Mouse (Mus musculus): ENCODE measurements around the gene Lrrc36. TPM values are rescaled to one million over a fixed set of nuclear protein-coding genes. Genes with fewer than 3 reads are reported as not detected.

Gene Lrrc36
- polyA plus RNA-seq, 1 experiment from 2014 or later, result 0.10 TPM

DNA sequence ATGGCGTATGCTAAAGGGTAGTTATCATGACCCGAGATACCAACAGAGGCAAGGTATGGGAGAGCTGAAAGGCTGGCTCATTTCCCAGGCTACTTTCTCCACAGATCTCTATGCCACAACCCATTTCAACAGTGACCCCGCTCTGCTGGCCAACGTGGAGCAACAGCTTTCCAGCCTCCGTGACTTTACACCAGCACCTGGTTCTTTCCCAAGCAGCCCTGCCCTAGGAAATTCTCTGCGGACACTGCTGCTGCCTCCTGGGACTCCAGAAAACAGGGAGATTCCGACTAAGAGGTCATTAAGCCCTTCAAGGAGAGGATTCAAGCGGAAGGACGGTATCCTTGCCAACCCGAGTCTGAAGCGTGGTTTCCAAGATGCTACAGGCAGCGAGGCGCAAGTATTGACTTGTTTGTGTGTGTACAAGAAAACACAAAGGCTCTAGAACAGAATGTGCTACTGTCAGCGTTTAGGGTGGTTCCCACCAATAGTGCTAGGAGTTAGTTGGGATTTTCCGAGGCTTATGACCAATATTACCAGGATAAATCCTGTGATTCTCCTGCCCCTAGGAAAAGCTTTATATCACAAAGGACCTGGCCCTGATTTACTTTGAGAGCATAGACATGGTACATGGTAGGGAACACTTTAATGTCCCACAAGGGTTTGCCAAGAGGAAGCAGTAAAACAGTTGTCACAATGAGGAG is 38.7 kb downstream of the Lrrc36 start:
- no peak for TF ChIP-seq CTCF (IDR thresholded peaks at IDR 0.05; ENCODE audit: low read depth)
- H3K9me3 ChIP-seq (ENCODE audit: control insufficient read depth), result no peaks in the 10 kb centered on the region
- H3K4me1 ChIP-seq (replicated peaks; ENCODE audit: control insufficient read depth, insufficient read depth, low read length), result no peaks in the 10 kb centered on the region
- WGBS, result 57% methylated on average over 15 of the region's 15 CpGs
- H3K4me2 ChIP-seq (replicated peaks; ENCODE audit: low read depth), result no peak overlapping the region
- no peaks in the 10 kb centered on the region for H3K36me3 ChIP-seq (ENCODE audit: control insufficient read depth, insufficient read depth)
- no peak overlapping the region for H3K9ac ChIP-seq (ENCODE audit: low read depth, low read length)
- H3K27ac ChIP-seq (ENCODE audit: low read depth, low read length), result no peak overlapping the region
- no peak for ATAC-seq
- peaks cover 3% of the 10 kb centered on the region; the same call in 1 of the 2 replicates for H3K27me3 ChIP-seq (replicated peaks; ENCODE audit: control insufficient read depth, insufficient read depth, low read length)
- no peak overlapping the region for H3K4me3 ChIP-seq (ENCODE audit: low read depth, low read length)

- Histone ChIP-seq H3K4me1 (replicated peaks; ENCODE audit: control insufficient read depth, insufficient read depth, low read length) (no peaks in the 10 kb centered on the region), H3K36me3 (ENCODE audit: control insufficient read depth, insufficient read depth) (no peaks in the 10 kb centered on the region), H3K4me2 (replicated peaks; ENCODE audit: low read depth) (no peak overlapping the region), H3K9me3 (ENCODE audit: control insufficient read depth) (no peaks in the 10 kb centered on the region), H3K4me3 (ENCODE audit: low read depth, low read length) (no peak overlapping the region), H3K27me3 (replicated peaks; ENCODE audit: control insufficient read depth, insufficient read depth, low read length) (peaks cover 3% of the 10 kb centered on the region; the same call in 1 of the 2 replicates), H3K9ac (ENCODE audit: low read depth, low read length) (no peak overlapping the region), H3K27ac (ENCODE audit: low read depth, low read length) (no peak overlapping the region)
- WGBS, result 62% methylated on average over 5 of the region's 5 CpGs
- peak; percentile 50 for TF ChIP-seq CTCF (IDR thresholded peaks at IDR 0.05; ENCODE audit: low read depth)
- no peak for ATAC-seq
Measured at GRCm38 (mm10) chr8:105453296-105453695, 39.9 kb downstream of the Lrrc36 start.

- no peaks in the 10 kb centered on the region for H3K4me1 ChIP-seq (replicated peaks; ENCODE audit: control insufficient read depth, insufficient read depth, low read length)
- H3K4me3 ChIP-seq (ENCODE audit: low read depth, low read length), result no peak overlapping the region
- peaks cover 3% of the 10 kb centered on the region; the same call in 1 of the 2 replicates for H3K27me3 ChIP-seq (replicated peaks; ENCODE audit: control insufficient read depth, insufficient read depth, low read length)
- ATAC-seq, result no peak
- no peak overlapping the region for H3K27ac ChIP-seq (ENCODE audit: low read depth, low read length)
- no peak overlapping the region for H3K4me2 ChIP-seq (replicated peaks; ENCODE audit: low read depth)
- no peak overlapping the region for H3K9ac ChIP-seq (ENCODE audit: low read depth, low read length)
- H3K36me3 ChIP-seq (ENCODE audit: control insufficient read depth, insufficient read depth), result no peaks in the 10 kb centered on the region
- WGBS, result 60% methylated on average over 5 of the region's 5 CpGs
- no peak for TF ChIP-seq CTCF (IDR thresholded peaks at IDR 0.05; ENCODE audit: low read depth)
- H3K9me3 ChIP-seq (ENCODE audit: control insufficient read depth), result no peaks in the 10 kb centered on the region
Measured at GRCm38 (mm10) chr8:105454088-105454487, 40.7 kb downstream of the Lrrc36 start.

GRCm38 (mm10) chr8:105455218-105455617 is 41.8 kb downstream of the Lrrc36 start:
- Histone ChIP-seq H3K4me3 (ENCODE audit: low read depth, low read length) (no peak overlapping the region), H3K36me3 (ENCODE audit: control insufficient read depth, insufficient read depth) (no peaks in the 10 kb centered on the region), H3K9me3 (ENCODE audit: control insufficient read depth) (no peaks in the 10 kb centered on the region), H3K4me1 (replicated peaks; ENCODE audit: control insufficient read depth, insufficient read depth, low read length) (no peaks in the 10 kb centered on the region), H3K9ac (ENCODE audit: low read depth, low read length) (no peak overlapping the region), H3K27me3 (replicated peaks; ENCODE audit: control insufficient read depth, insufficient read depth, low read length) (0 out of 2 replicates have a peak, but pooled peaks cover 3% of the 10 kb centered on the region), H3K4me2 (replicated peaks; ENCODE audit: low read depth) (no peak overlapping the region), H3K27ac (ENCODE audit: low read depth, low read length) (no peak overlapping the region)
- WGBS, result 51% methylated on average over 10 of the region's 10 CpGs
- ATAC-seq, result no peak
- no peak for TF ChIP-seq CTCF (IDR thresholded peaks at IDR 0.05; ENCODE audit: low read depth)

DNA sequence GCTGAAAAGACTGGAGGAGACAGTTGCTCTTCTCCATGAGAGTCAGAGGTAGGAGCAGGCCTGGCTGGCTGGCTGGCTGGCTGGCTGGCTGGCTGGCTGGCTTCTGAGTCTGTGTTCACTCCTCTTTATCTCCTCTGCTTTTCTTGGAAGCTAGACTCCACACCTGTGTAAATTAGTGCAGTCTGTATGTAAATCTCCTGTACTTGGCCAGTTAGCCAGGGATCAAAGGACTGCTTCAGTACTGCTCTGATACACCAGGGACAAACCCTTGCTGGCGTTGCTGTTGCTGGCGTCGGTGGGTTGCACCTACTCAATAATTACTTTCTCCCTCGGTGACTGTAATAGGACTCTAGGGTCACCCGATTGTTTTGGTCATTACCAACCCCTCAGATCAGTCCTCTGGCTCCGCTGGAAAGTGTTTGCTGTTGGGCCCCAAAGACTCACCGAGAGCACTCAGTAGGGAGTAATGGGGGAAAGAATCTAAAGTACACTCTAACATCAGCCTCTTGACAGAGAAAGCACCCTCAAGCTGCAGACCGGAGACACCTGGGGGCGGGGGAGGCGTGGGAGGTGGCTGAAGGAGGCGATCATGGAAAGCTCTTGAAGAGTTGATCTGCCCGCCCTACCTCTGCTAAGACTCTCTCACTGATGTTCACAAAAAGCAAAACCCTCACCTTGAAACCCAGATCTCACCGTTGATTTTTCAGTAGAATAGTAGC is 47.9 kb downstream of the Lrrc36 start:
- Histone ChIP-seq H3K4me3 (ENCODE audit: low read depth, low read length) (no peak overlapping the region), H3K4me1 (replicated peaks; ENCODE audit: control insufficient read depth, insufficient read depth, low read length) (no peaks in the 10 kb centered on the region), H3K27ac (ENCODE audit: low read depth, low read length) (no peak overlapping the region), H3K9me3 (ENCODE audit: control insufficient read depth) (no peaks in the 10 kb centered on the region), H3K4me2 (replicated peaks; ENCODE audit: low read depth) (no peak overlapping the region), H3K9ac (ENCODE audit: low read depth, low read length) (no peak overlapping the region), H3K27me3 (replicated peaks; ENCODE audit: control insufficient read depth, insufficient read depth, low read length) (no peaks in the 10 kb centered on the region), H3K36me3 (ENCODE audit: control insufficient read depth, insufficient read depth) (no peaks in the 10 kb centered on the region)
- no peak for ATAC-seq
- no peak for TF ChIP-seq CTCF (IDR thresholded peaks at IDR 0.05; ENCODE audit: low read depth)
- 56% methylated on average over 13 of the region's 13 CpGs for WGBS

DNA sequence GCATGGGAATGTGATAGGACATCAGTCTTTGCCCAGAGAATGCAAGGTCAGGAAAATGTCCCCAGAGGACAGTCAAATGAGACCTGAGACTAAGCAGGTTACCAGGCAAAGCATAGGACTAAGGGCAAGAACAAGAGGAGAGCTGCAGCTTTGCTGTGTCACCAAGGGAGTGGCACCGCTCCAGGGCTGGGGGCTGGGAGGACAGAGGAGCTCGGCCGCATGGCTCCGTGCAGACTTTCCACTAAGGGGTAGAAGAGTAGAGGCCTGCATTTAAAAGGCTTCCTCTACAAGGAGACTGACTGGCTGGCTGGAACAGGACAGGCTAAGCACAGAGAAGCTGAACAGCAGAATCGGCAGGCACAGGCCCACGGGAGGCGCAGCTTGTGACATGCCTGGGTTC is 51.2 kb downstream of the Lrrc36 start:
- Histone ChIP-seq H3K4me2 (replicated peaks; ENCODE audit: low read depth) (no peak overlapping the region), H3K27ac (ENCODE audit: low read depth, low read length) (no peak overlapping the region), H3K9ac (ENCODE audit: low read depth, low read length) (no peak overlapping the region), H3K4me3 (ENCODE audit: low read depth, low read length) (no peak overlapping the region), H3K9me3 (ENCODE audit: control insufficient read depth) (no peaks in the 10 kb centered on the region), H3K4me1 (replicated peaks; ENCODE audit: control insufficient read depth, insufficient read depth, low read length) (no peaks in the 10 kb centered on the region), H3K27me3 (replicated peaks; ENCODE audit: control insufficient read depth, insufficient read depth, low read length) (no peaks in the 10 kb centered on the region), H3K36me3 (ENCODE audit: control insufficient read depth, insufficient read depth) (no peaks in the 10 kb centered on the region)
- TF ChIP-seq CTCF (IDR thresholded peaks at IDR 0.05; ENCODE audit: low read depth), result no peak
- ATAC-seq, result no peak
- WGBS, result 81% methylated on average over 7 of the region's 7 CpGs

All from intestine, postnatal 0 days (tissue).